In the genomic region with DNA sequence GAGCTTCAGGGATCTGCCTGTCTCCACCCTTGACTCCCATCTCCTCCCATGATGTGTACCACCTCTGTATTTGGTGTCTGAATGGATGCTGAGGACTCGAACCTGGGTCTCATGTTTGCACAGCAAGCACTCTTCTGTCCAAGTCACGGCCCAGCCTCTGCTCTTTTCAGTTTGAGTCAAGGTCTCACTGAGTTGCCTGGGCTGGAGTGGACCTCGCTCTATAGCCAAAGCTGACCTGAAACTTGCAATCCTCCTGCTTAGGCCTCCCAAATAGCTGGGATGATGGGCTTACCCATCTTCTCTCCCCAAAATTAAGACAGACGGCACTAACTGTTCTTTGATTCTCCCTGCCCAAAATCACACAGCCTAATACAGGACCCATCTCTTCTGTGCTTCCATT, we compare ENCODE assay signal across 27 mouse cellular contexts. TPM values are rescaled to one million over a fixed set of nuclear protein-coding genes. Genes with fewer than 3 reads are reported as not detected.
DNase-seq lines count a peak whose midpoint lies in the region; ATAC-seq and TF ChIP-seq lines count a peak whose summit lies in the region.
"Had no signal": no experiment of that assay in that cellular context is flagged by ENCODE, and none has a peak within 500 bp of the region (broad histone marks: within the 10 kb centered on the region; RNA-seq: fewer than 3 reads in every experiment).

No protein-coding gene starts in this region.

- 89% methylated on average over 4 of the region's 4 CpGs for WGBS in heart, adult 2 months
- 87% methylated on average over 4 of the region's 4 CpGs for WGBS in heart, embryonic 16.5 days
- 86% methylated on average over 4 of the region's 4 CpGs for WGBS in lung, embryonic 14.5 days
- 88% methylated on average over 4 of the region's 4 CpGs for WGBS in lung, adult 2 months
- WGBS in stomach, embryonic 16.5 days: 92% methylated on average over 4 of the region's 4 CpGs

- no peak for TF ChIP-seq POLR2A in heart, adult 2 months (IDR thresholded peaks at IDR 0.05; ENCODE audit: insufficient read depth, low read depth, low read length)
- TF ChIP-seq POLR2A in lung, adult 2 months (IDR thresholded peaks at IDR 0.05; ENCODE audit: borderline replicate concordance, extremely low read depth, low read depth, low read length): no peak

- no peak for ATAC-seq in heart, embryonic 16.5 days (replicated peaks; ENCODE audit: extremely low read depth, insufficient read depth, low FRiP score)
- ATAC-seq in lung, embryonic 14.5 days (ENCODE audit: insufficient read depth): no peak
- no peak for ATAC-seq in stomach, embryonic 16.5 days (ENCODE audit: insufficient read depth, low FRiP score)
- ATAC-seq: forebrain, embryonic 14.5 days had no signal

- no peaks in the 10 kb centered on the region for H3K27me3 ChIP-seq in heart, adult 2 months (ENCODE audit: control insufficient read depth, insufficient read depth, low read length)
- H3K27me3 ChIP-seq in heart, embryonic 16.5 days (ENCODE audit: control insufficient read depth, insufficient read depth, low read length): no peaks in the 10 kb centered on the region
- H3K27me3 ChIP-seq in lung, embryonic 14.5 days (ENCODE audit: insufficient read depth, low read length): no peaks in the 10 kb centered on the region
- H3K27me3 ChIP-seq in stomach, embryonic 16.5 days (ENCODE audit: control insufficient read depth, insufficient read depth, low read length): no peaks in the 10 kb centered on the region
- H3K27me3 ChIP-seq: hindbrain, embryonic 12.5 days; neural tube, embryonic 13.5 days had no signal

- intact Hi-C loops in heart, adult 2 months (cut with DNase I): no loop called here

- no peaks in the 10 kb centered on the region for H3K79me2 ChIP-seq in heart, adult 2 months (replicated peaks; ENCODE audit: control insufficient read depth, insufficient read depth, low read length)

- no peaks in the 10 kb centered on the region for H3K9me3 ChIP-seq in heart, embryonic 16.5 days (replicated peaks; ENCODE audit: control insufficient read depth, low read length)
- H3K9me3 ChIP-seq in lung, embryonic 14.5 days (ENCODE audit: low read depth, low read length): no peaks in the 10 kb centered on the region
- H3K9me3 ChIP-seq in stomach, embryonic 16.5 days (replicated peaks; ENCODE audit: control insufficient read depth, low read length): no peaks in the 10 kb centered on the region
- H3K9me3 ChIP-seq: embryonic facial prominence, embryonic 12.5 days; G1E; hindbrain, embryonic 12.5 days; limb, embryonic 10.5 days; midbrain, embryonic 10.5 days; neural tube, embryonic 13.5 days had no signal

- no peak overlapping the region for H3K4me3 ChIP-seq in heart, adult 2 months
- no peak overlapping the region for H3K4me3 ChIP-seq in heart, embryonic 16.5 days (ENCODE audit: low read length)
- H3K4me3 ChIP-seq in lung, embryonic 14.5 days (ENCODE audit: low read depth, low read length): no peak overlapping the region
- H3K4me3 ChIP-seq in lung, adult 2 months (replicated peaks; ENCODE audit: extremely low read depth, low read depth, low read length): no peak overlapping the region
- H3K4me3 ChIP-seq in stomach, embryonic 16.5 days (replicated peaks; ENCODE audit: low read length): no peak overlapping the region
- H3K4me3 ChIP-seq: embryonic facial prominence, embryonic 12.5 days; hindbrain, embryonic 12.5 days; left cerebral cortex, adult 2 months; limb, embryonic 10.5 days; midbrain, embryonic 10.5 days; neural tube, embryonic 13.5 days had no signal

- peak overlapping the region; percentile 78 for H3K27ac ChIP-seq in heart, adult 2 months
- peak overlapping the region; percentile 88 for H3K27ac ChIP-seq in heart, embryonic 16.5 days (ENCODE audit: low read length)
- H3K27ac ChIP-seq in lung, embryonic 14.5 days (ENCODE audit: low read depth): peak overlapping the region; percentile 43; the same call in 1 of the 2 replicates
- H3K27ac ChIP-seq in stomach, embryonic 16.5 days (ENCODE audit: low read length): peak overlapping the region; percentile 88
- H3K27ac ChIP-seq: hindbrain, embryonic 12.5 days; left cerebral cortex, adult 2 months; limb, embryonic 10.5 days; liver, embryonic 14.5 days; midbrain, embryonic 10.5 days; neural tube, embryonic 13.5 days had no signal

- H3K36me3 ChIP-seq in heart, adult 2 months (ENCODE audit: control insufficient read depth, insufficient read depth, low read length): peaks cover 8% of the 10 kb centered on the region
- H3K36me3 ChIP-seq in heart, embryonic 16.5 days (ENCODE audit: control insufficient read depth, insufficient read depth): no peaks in the 10 kb centered on the region
- H3K36me3 ChIP-seq in lung, embryonic 14.5 days (ENCODE audit: insufficient read depth): no peaks in the 10 kb centered on the region
- H3K36me3 ChIP-seq in stomach, embryonic 16.5 days (ENCODE audit: control insufficient read depth, insufficient read depth, low read length): no peaks in the 10 kb centered on the region

- no peak for DNase-seq in heart, adult 2 months
- no peak for DNase-seq in heart, adult 9 months (ENCODE audit: low spot score in 2 of 2)
- no peak for DNase-seq in heart, adult 18-20 months
- no peak for DNase-seq in lung, embryonic 14.5 days
- DNase-seq in lung, adult 2 months: no peak
- DNase-seq in ovary, postnatal 14 days (ENCODE audit: low spot score): no peak
- DNase-seq: adrenal gland, postnatal 14 days; cerebellum, adult 11 months; cerebellum, postnatal 10 days; gastrocnemius, postnatal 36 days; kidney, adult 8-10 months; kidney, postnatal 36 days; right cerebral cortex, postnatal 14 days; spleen, adult 18-20 months; thymus, adult 18-20 months; thymus, postnatal 4 days had no signal

- H3K9ac ChIP-seq in heart, adult 2 months (ENCODE audit: low read depth, low read length): no peak overlapping the region
- no peak overlapping the region for H3K9ac ChIP-seq in heart, embryonic 16.5 days (ENCODE audit: low read length)
- H3K9ac ChIP-seq in lung, embryonic 14.5 days: no peak overlapping the region
- H3K9ac ChIP-seq in stomach, embryonic 16.5 days (ENCODE audit: low read length): no peak overlapping the region
- H3K9ac ChIP-seq: embryonic facial prominence, embryonic 12.5 days; hindbrain, embryonic 12.5 days; liver, embryonic 14.5 days; neural tube, embryonic 13.5 days had no signal

- no peak for TF ChIP-seq EP300 in heart, adult 2 months (IDR thresholded peaks at IDR 0.05; ENCODE audit: insufficient read depth, low read depth, low read length)

- peaks cover 21% of the 10 kb centered on the region for H3K4me1 ChIP-seq in heart, adult 2 months (ENCODE audit: control insufficient read depth, insufficient read depth, low read length)
- H3K4me1 ChIP-seq in heart, embryonic 16.5 days (ENCODE audit: control insufficient read depth, insufficient read depth, low read length): peaks cover 29% of the 10 kb centered on the region
- peaks cover 10% of the 10 kb centered on the region; the same call in 1 of the 2 replicates for H3K4me1 ChIP-seq in lung, embryonic 14.5 days (ENCODE audit: insufficient read depth)
- H3K4me1 ChIP-seq in lung, adult 2 months (ENCODE audit: control insufficient read depth, insufficient read depth, low read length): peaks cover 10% of the 10 kb centered on the region
- H3K4me1 ChIP-seq in stomach, embryonic 16.5 days (ENCODE audit: control insufficient read depth, insufficient read depth, low read length): peaks cover 28% of the 10 kb centered on the region

- no peak for TF ChIP-seq CTCF in heart, adult 2 months (IDR thresholded peaks at IDR 0.05)
- no peak for TF ChIP-seq CTCF in lung, embryonic 14.5 days (IDR thresholded peaks at IDR 0.05; ENCODE audit: low read depth)
- no peak for TF ChIP-seq CTCF in lung, adult 2 months (IDR thresholded peaks at IDR 0.05; ENCODE audit: insufficient read depth, low read length)

- no peak overlapping the region for H3K4me2 ChIP-seq in heart, embryonic 16.5 days (ENCODE audit: low read depth, low read length)
- H3K4me2 ChIP-seq in lung, embryonic 14.5 days: no peak overlapping the region
- no peak overlapping the region for H3K4me2 ChIP-seq in stomach, embryonic 16.5 days (ENCODE audit: low read depth, low read length)
- H3K4me2 ChIP-seq: embryonic facial prominence, embryonic 12.5 days; hindbrain, embryonic 12.5 days; neural tube, embryonic 13.5 days had no signal

RNA-seq across cellular contexts. Expression of gene Ccdc159, which starts 4.2 kb away (rescaled TPM):
- 1 to 10 TPM; 3.0 to 3.4 TPM for total RNA-seq in heart, adult 2 months (2021)
- 4.9 and 6.6 TPM in 2 replicates for polyA plus RNA-seq in heart, adult 2 months (2012; rRNA removed)
- 2.3 and 2.7 TPM in 2 replicates for polyA plus RNA-seq in heart, embryonic 16.5 days (2015; fragmentation: Nextera tagmentation; extraction: Ambion mirVana)
- 1 to 10 TPM; 3.7 to 6.0 TPM for total RNA-seq in heart, adult 18-20 months (2021)
- 2.8 and 4.9 TPM in 2 replicates for polyA plus RNA-seq in lung, embryonic 14.5 days (2014; fragmentation: Nextera tagmentation; extraction: Ambion mirVana)
- polyA plus RNA-seq in lung, adult 2 months (2012; rRNA removed): 6.3 and 7.6 TPM in 2 replicates
- 3.4 and 4.6 TPM in 2 replicates for polyA plus RNA-seq in stomach, embryonic 16.5 days (2015; fragmentation: Nextera tagmentation; extraction: Ambion mirVana)

RNA-seq across cellular contexts. Expression of gene Tmem205, which starts 4.3 kb away (rescaled TPM):
- 10 to 100 TPM; 65.5 to 71.8 TPM for total RNA-seq in heart, adult 2 months (2021)
- polyA plus RNA-seq in heart, adult 2 months (2012; rRNA removed): 96.1 and 129 TPM in 2 replicates
- polyA plus RNA-seq in heart, embryonic 16.5 days (2015; fragmentation: Nextera tagmentation; extraction: Ambion mirVana): 39.1 and 45.3 TPM in 2 replicates
- total RNA-seq in heart, adult 18-20 months (2021): 10 to 100 TPM; 72.7 to 81.2 TPM
- 39.5 and 40.1 TPM in 2 replicates for polyA plus RNA-seq in lung, embryonic 14.5 days (2014; fragmentation: Nextera tagmentation; extraction: Ambion mirVana)
- polyA plus RNA-seq in lung, adult 2 months (2012; rRNA removed): 190 and 194 TPM in 2 replicates
- polyA plus RNA-seq in stomach, embryonic 16.5 days (2015; fragmentation: Nextera tagmentation; extraction: Ambion mirVana): 74.5 and 81.2 TPM in 2 replicates

RNA-seq across cellular contexts. Expression of gene Rab3d, which starts 5.0 kb away (rescaled TPM):
- total RNA-seq in heart, adult 2 months (2021): 10 to 100 TPM; 12.4 to 13.5 TPM
- polyA plus RNA-seq in heart, adult 2 months (2012; rRNA removed): 22.8 and 27.6 TPM in 2 replicates
- polyA plus RNA-seq in heart, embryonic 16.5 days (2015; fragmentation: Nextera tagmentation; extraction: Ambion mirVana): 10.8 and 11.4 TPM in 2 replicates
- total RNA-seq in heart, adult 18-20 months (2021): 10 to 100 TPM; 16.2 to 18.2 TPM
- polyA plus RNA-seq in lung, embryonic 14.5 days (2014; fragmentation: Nextera tagmentation; extraction: Ambion mirVana): 8.6 and 8.8 TPM in 2 replicates
- 83.6 and 104 TPM in 2 replicates for polyA plus RNA-seq in lung, adult 2 months (2012; rRNA removed)
- 106 and 130 TPM in 2 replicates for polyA plus RNA-seq in stomach, embryonic 16.5 days (2015; fragmentation: Nextera tagmentation; extraction: Ambion mirVana)

RNA-seq across cellular contexts. Expression of gene Plppr2, which starts 13.8 kb away (rescaled TPM):
- total RNA-seq in heart, adult 2 months (2021): 1 to 10 TPM; 2.5 to 2.6 TPM
- 5.3 and 7.5 TPM in 2 replicates for polyA plus RNA-seq in heart, adult 2 months (2012; rRNA removed)
- 3.2 and 4.3 TPM in 2 replicates for polyA plus RNA-seq in heart, embryonic 16.5 days (2015; fragmentation: Nextera tagmentation; extraction: Ambion mirVana)
- total RNA-seq in heart, adult 18-20 months (2021): 1 to 10 TPM; 2.4 to 3.0 TPM
- 7.7 and 10.2 TPM in 2 replicates for polyA plus RNA-seq in lung, embryonic 14.5 days (2014; fragmentation: Nextera tagmentation; extraction: Ambion mirVana)
- polyA plus RNA-seq in lung, adult 2 months (2012; rRNA removed): 15.6 and 19.2 TPM in 2 replicates
- polyA plus RNA-seq in stomach, embryonic 16.5 days (2015; fragmentation: Nextera tagmentation; extraction: Ambion mirVana): 6.9 and 7.1 TPM in 2 replicates

RNA-seq across cellular contexts. Expression of gene Swsap1, which starts 32.5 kb away (rescaled TPM):
- total RNA-seq in heart, adult 2 months (2021): 1 to 10 TPM; 6.5 to 7.4 TPM
- 4.6 and 6.2 TPM in 2 replicates for polyA plus RNA-seq in heart, adult 2 months (2012; rRNA removed)
- 4.4 and 4.9 TPM in 2 replicates for polyA plus RNA-seq in heart, embryonic 16.5 days (2015; fragmentation: Nextera tagmentation; extraction: Ambion mirVana)
- total RNA-seq in heart, adult 18-20 months (2021): 1 to 10 TPM; 7.6 to 7.8 TPM
- 10.2 and 12.2 TPM in 2 replicates for polyA plus RNA-seq in lung, embryonic 14.5 days (2014; fragmentation: Nextera tagmentation; extraction: Ambion mirVana)
- 10.1 and 10.8 TPM in 2 replicates for polyA plus RNA-seq in lung, adult 2 months (2012; rRNA removed)
- 5.6 and 6.0 TPM in 2 replicates for polyA plus RNA-seq in stomach, embryonic 16.5 days (2015; fragmentation: Nextera tagmentation; extraction: Ambion mirVana)
